Mouse (Mus musculus): ENCODE data around the gene Hspa1b. TPM values are rescaled to one million over a fixed set of nuclear protein-coding genes. Genes with fewer than 3 reads are reported as not detected.

Hspa1b gene
- total and polyA plus RNA-seq, 2 experiments from 2014 or later, result 0.25 to 21.6 TPM

DNA sequence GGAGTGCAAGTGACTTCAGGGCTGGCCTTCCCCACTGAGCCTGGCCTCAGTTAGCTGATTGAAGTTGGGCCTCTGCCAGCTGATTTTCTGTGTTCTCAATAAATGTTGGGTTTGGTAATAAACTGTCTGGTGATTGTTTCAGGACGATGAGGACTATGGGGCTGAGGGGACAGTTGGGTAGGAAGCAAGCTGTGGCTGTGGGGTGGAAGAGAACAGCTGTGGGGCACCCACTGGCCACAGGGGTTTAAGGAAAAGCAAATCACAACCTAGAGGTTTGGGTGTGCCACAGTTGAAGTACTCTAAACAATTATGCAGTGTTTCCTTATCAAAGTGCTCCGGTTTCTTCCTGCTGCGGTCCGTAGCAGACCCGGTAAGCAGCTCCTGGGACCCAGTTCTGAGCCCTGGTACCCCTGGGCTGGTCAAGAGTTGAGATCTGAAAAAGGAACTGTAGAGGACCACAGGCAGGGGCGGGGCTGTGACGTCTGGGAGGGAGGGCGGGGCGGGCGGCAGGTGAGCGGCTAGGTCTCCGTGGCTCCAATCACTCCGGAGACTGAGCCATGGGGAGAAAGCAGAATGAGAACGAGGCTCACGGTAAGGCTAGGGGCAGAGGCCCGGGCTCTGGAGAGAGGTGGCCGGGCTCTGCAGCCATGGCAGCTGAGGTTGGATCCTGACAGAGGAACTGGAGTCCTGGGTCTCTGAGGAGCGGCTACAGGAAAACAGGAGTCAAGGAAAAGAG is 44.9 kb downstream of the Hspa1b start, which contains the start of gene Slc44a4:
Slc44a4 (plus strand) TSS at position 537 of the 736 bp plus-strand sequence.
- no peaks in the 10 kb centered on the region for H3K4me1 ChIP-seq (ENCODE audit: control insufficient read depth, insufficient read depth)
- TF ChIP-seq EP300 (IDR thresholded peaks at IDR 0.05; ENCODE audit: low read depth), result no peak
- no peak for TF ChIP-seq CTCF (IDR thresholded peaks at IDR 0.05; ENCODE audit: low read depth)
- no peak within 1 kb of the TSS for H3K27ac ChIP-seq (ENCODE audit: low read depth)
- peaks cover 51% of the 10 kb centered on the region for H3K36me3 ChIP-seq (replicated peaks; ENCODE audit: control insufficient read depth, insufficient read depth, low read length)
- no peak within 1 kb of the TSS for H3K4me3 ChIP-seq (ENCODE audit: low read depth, low read length)
- H3K4me2 ChIP-seq (ENCODE audit: low read depth, low read length), result no peak within 1 kb of the TSS
- 0 out of 2 replicates have a peak within 1 kb of the TSS, but pooled peaks have one; percentile 26 for H3K9ac ChIP-seq (replicated peaks; ENCODE audit: low read depth, low read length)
- WGBS, result 46% methylated on average over 18 of the region's 18 CpGs
- no peaks in the 10 kb centered on the region for H3K9me3 ChIP-seq (replicated peaks; ENCODE audit: control insufficient read depth, low read length)
- DNase-seq (ENCODE audit: low spot score) (no peak), ATAC-seq (ENCODE audit: insufficient read depth, low read depth) (no peak)
- no peaks in the 10 kb centered on the region for H3K27me3 ChIP-seq (ENCODE audit: control insufficient read depth, insufficient read depth, low read length)

DNA sequence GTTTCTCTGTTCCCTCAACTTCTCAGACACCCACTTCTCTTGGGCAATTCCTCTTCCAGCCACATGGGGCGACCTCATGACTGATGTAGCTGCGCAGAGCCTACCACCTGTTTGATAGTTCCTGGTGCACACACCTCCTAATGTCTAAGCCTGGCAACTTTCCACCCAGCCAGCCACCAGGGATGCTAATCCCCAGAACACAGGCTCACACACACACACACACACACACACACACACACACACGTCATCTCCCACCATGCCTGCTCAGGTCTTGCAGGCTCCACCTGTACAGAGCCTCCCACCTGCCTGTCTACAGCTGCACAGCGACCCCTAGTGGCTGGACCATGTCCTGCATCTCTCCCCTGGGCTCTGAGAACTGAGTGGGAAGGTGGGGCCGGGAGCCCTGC is 47.1 kb downstream of the Hspa1b start:
- no peaks in the 10 kb centered on the region for H3K9me3 ChIP-seq (replicated peaks; ENCODE audit: control insufficient read depth, low read length)
- DNase-seq (ENCODE audit: low spot score) (peak; percentile 43), ATAC-seq (ENCODE audit: insufficient read depth, low read depth) (peak; percentile 73)
- H3K27me3 ChIP-seq (ENCODE audit: control insufficient read depth, insufficient read depth, low read length), result no peaks in the 10 kb centered on the region
- no peak overlapping the region for H3K4me3 ChIP-seq (ENCODE audit: low read depth, low read length)
- no peaks in the 10 kb centered on the region for H3K4me1 ChIP-seq (ENCODE audit: control insufficient read depth, insufficient read depth)
- 51% methylated on average over 5 of the region's 5 CpGs for WGBS
- H3K36me3 ChIP-seq (replicated peaks; ENCODE audit: control insufficient read depth, insufficient read depth, low read length), result peaks cover 72% of the 10 kb centered on the region
- H3K27ac ChIP-seq (ENCODE audit: low read depth), result no peak overlapping the region
- peak; percentile 89 for TF ChIP-seq CTCF (IDR thresholded peaks at IDR 0.05; ENCODE audit: low read depth)
- no peak for TF ChIP-seq EP300 (IDR thresholded peaks at IDR 0.05; ENCODE audit: low read depth)
- no peak overlapping the region for H3K4me2 ChIP-seq (ENCODE audit: low read depth, low read length)
- no peak overlapping the region for H3K9ac ChIP-seq (replicated peaks; ENCODE audit: low read depth, low read length)

DNA sequence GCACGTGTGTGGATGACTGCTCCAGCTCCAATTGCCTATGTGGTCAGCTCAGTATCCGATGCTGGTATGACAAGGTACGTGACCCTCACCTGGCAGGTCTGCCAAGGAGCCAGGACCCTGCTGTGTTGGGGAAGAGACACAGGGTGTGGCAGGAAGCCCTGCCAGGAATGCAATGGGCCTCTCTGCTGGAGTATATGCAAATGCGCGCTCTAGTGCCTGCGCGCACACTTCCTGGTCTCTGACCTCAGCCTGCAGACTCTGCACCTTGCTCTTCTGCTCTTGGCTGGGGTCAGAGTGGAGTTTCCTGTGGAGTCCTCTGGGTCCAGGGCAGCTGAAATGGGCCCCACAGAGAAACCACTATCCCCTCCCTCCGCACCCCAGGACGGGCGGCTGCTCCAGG is 48.1 kb downstream of the Hspa1b start:
- WGBS, result 79% methylated on average over 10 of the region's 10 CpGs
- Histone ChIP-seq H3K9ac (replicated peaks; ENCODE audit: low read depth, low read length) (no peak overlapping the region), H3K4me3 (ENCODE audit: low read depth, low read length) (no peak overlapping the region), H3K36me3 (replicated peaks; ENCODE audit: control insufficient read depth, insufficient read depth, low read length) (peaks cover 82% of the 10 kb centered on the region), H3K27me3 (ENCODE audit: control insufficient read depth, insufficient read depth, low read length) (no peaks in the 10 kb centered on the region), H3K4me2 (ENCODE audit: low read depth, low read length) (no peak overlapping the region), H3K27ac (ENCODE audit: low read depth) (no peak overlapping the region), H3K9me3 (replicated peaks; ENCODE audit: control insufficient read depth, low read length) (no peaks in the 10 kb centered on the region), H3K4me1 (ENCODE audit: control insufficient read depth, insufficient read depth) (no peaks in the 10 kb centered on the region)
- TF ChIP-seq CTCF (IDR thresholded peaks at IDR 0.05; ENCODE audit: low read depth) (no peak), EP300 (IDR thresholded peaks at IDR 0.05; ENCODE audit: low read depth) (no peak)
- ATAC-seq (ENCODE audit: insufficient read depth, low read depth), result no peak
- no peak for DNase-seq (ENCODE audit: low spot score)

Other genes starting within 250 kb of the Hspa1b start
Only the 30 nearest of the 42 such genes appear.
- not detected in 2 replicates for gene Cyp21a1, start 154.7 kb downstream of the Hspa1b start, total RNA-seq (2014; rRNA removed; ENCODE audit: low replicate concordance)
- gene Cyp21a1, start 154.7 kb downstream of the Hspa1b start, polyA plus RNA-seq (2015; fragmentation: Nextera tagmentation; extraction: Ambion mirVana), result not detected in 2 replicates
- gene Stk19, start 122.3 kb downstream of the Hspa1b start, total RNA-seq (2014; rRNA removed; ENCODE audit: low replicate concordance), result 2.6 and 9.2 TPM in 2 replicates
- 20.5 and 20.7 TPM in 2 replicates for gene Stk19, start 122.3 kb downstream of the Hspa1b start, polyA plus RNA-seq (2015; fragmentation: Nextera tagmentation; extraction: Ambion mirVana)
- gene Dxo, start 122.2 kb downstream of the Hspa1b start, total RNA-seq (2014; rRNA removed; ENCODE audit: low replicate concordance), result 19.2 and 22.3 TPM in 2 replicates
- 23.0 and 24.3 TPM in 2 replicates for gene Dxo, start 122.2 kb downstream of the Hspa1b start, polyA plus RNA-seq (2015; fragmentation: Nextera tagmentation; extraction: Ambion mirVana)
- gene Skiv2l, start 109.0 kb downstream of the Hspa1b start, total RNA-seq (2014; rRNA removed; ENCODE audit: low replicate concordance), result 40.3 and 62.1 TPM in 2 replicates
- gene Skiv2l, start 109.0 kb downstream of the Hspa1b start, polyA plus RNA-seq (2015; fragmentation: Nextera tagmentation; extraction: Ambion mirVana), result 15.9 and 18.7 TPM in 2 replicates
- gene Nelfe, start 108.8 kb downstream of the Hspa1b start, total RNA-seq (2014; rRNA removed; ENCODE audit: low replicate concordance), result 22.9 and 39.8 TPM in 2 replicates
- gene Nelfe, start 108.8 kb downstream of the Hspa1b start, polyA plus RNA-seq (2015; fragmentation: Nextera tagmentation; extraction: Ambion mirVana), result 36.3 and 39.9 TPM in 2 replicates
- gene Cfb, start 96.7 kb downstream of the Hspa1b start, total RNA-seq (2014; rRNA removed; ENCODE audit: low replicate concordance), result 1.1 and 2.9 TPM in 2 replicates
- 1.3 and 2.1 TPM in 2 replicates for gene Cfb, start 96.7 kb downstream of the Hspa1b start, polyA plus RNA-seq (2015; fragmentation: Nextera tagmentation; extraction: Ambion mirVana)
- gene Zbtb12, start 79.8 kb downstream of the Hspa1b start, total RNA-seq (2014; rRNA removed; ENCODE audit: low replicate concordance), result 6.1 and 7.6 TPM in 2 replicates
- 0.63 and 0.93 TPM in 2 replicates for gene Zbtb12, start 79.8 kb downstream of the Hspa1b start, polyA plus RNA-seq (2015; fragmentation: Nextera tagmentation; extraction: Ambion mirVana)
- gene Gm20547, start 77.2 kb downstream of the Hspa1b start, total RNA-seq (2014; rRNA removed; ENCODE audit: low replicate concordance), result not detected in 2 replicates
- gene Gm20547, start 77.2 kb downstream of the Hspa1b start, polyA plus RNA-seq (2015; fragmentation: Nextera tagmentation; extraction: Ambion mirVana), result not detected in 2 replicates
- gene C2, start 61.0 kb downstream of the Hspa1b start, total RNA-seq (2014; rRNA removed; ENCODE audit: low replicate concordance), result 4.5 and 7.1 TPM in 2 replicates
- 2.9 and 3.3 TPM in 2 replicates for gene C2, start 61.0 kb downstream of the Hspa1b start, polyA plus RNA-seq (2015; fragmentation: Nextera tagmentation; extraction: Ambion mirVana)
- 80.3 and 95.8 TPM in 2 replicates for gene Ehmt2, start 60.8 kb downstream of the Hspa1b start, total RNA-seq (2014; rRNA removed; ENCODE audit: low replicate concordance)
- gene Ehmt2, start 60.8 kb downstream of the Hspa1b start, polyA plus RNA-seq (2015; fragmentation: Nextera tagmentation; extraction: Ambion mirVana), result 17.5 and 17.6 TPM in 2 replicates
- not detected in 2 replicates for gene Slc44a4, start 44.8 kb downstream of the Hspa1b start, total RNA-seq (2014; rRNA removed; ENCODE audit: low replicate concordance)
- gene Slc44a4, start 44.8 kb downstream of the Hspa1b start, polyA plus RNA-seq (2015; fragmentation: Nextera tagmentation; extraction: Ambion mirVana), result 0.29 TPM in 1 of 2 replicates, not detected in the other
- gene Neu1, start 28.0 kb downstream of the Hspa1b start, total RNA-seq (2014; rRNA removed; ENCODE audit: low replicate concordance), result 30.1 and 79.2 TPM in 2 replicates
- gene Neu1, start 28.0 kb downstream of the Hspa1b start, polyA plus RNA-seq (2015; fragmentation: Nextera tagmentation; extraction: Ambion mirVana), result 18.6 and 19.5 TPM in 2 replicates
- gene Gm20481, start 10.7 kb upstream of the Hspa1b start, total RNA-seq (2014; rRNA removed; ENCODE audit: low replicate concordance), result not detected in 2 replicates
- not detected in 2 replicates for gene Gm20481, start 10.7 kb upstream of the Hspa1b start, polyA plus RNA-seq (2015; fragmentation: Nextera tagmentation; extraction: Ambion mirVana)
- 8.2 and 10.2 TPM in 2 replicates for gene Hspa1a, start 12.9 kb upstream of the Hspa1b start, total RNA-seq (2014; rRNA removed; ENCODE audit: low replicate concordance)
- gene Hspa1a, start 12.9 kb upstream of the Hspa1b start, polyA plus RNA-seq (2015; fragmentation: Nextera tagmentation; extraction: Ambion mirVana), result 2.5 and 2.8 TPM in 2 replicates
- 3.3 and 5.1 TPM in 2 replicates for gene Hspa1l, start 13.5 kb upstream of the Hspa1b start, total RNA-seq (2014; rRNA removed; ENCODE audit: low replicate concordance)
- 1.6 and 1.8 TPM in 2 replicates for gene Hspa1l, start 13.5 kb upstream of the Hspa1b start, polyA plus RNA-seq (2015; fragmentation: Nextera tagmentation; extraction: Ambion mirVana)
- gene Lsm2, start 22.6 kb upstream of the Hspa1b start, total RNA-seq (2014; rRNA removed; ENCODE audit: low replicate concordance), result 23.1 and 43.3 TPM in 2 replicates
- 63.5 and 64.2 TPM in 2 replicates for gene Lsm2, start 22.6 kb upstream of the Hspa1b start, polyA plus RNA-seq (2015; fragmentation: Nextera tagmentation; extraction: Ambion mirVana)
- 61.5 and 92.0 TPM in 2 replicates for gene Vars, start 41.7 kb upstream of the Hspa1b start, total RNA-seq (2014; rRNA removed; ENCODE audit: low replicate concordance)
- gene Vars, start 41.7 kb upstream of the Hspa1b start, polyA plus RNA-seq (2015; fragmentation: Nextera tagmentation; extraction: Ambion mirVana), result 20.4 and 21.7 TPM in 2 replicates
- gene Vwa7, start 57.3 kb upstream of the Hspa1b start, total RNA-seq (2014; rRNA removed; ENCODE audit: low replicate concordance), result 0.77 and 0.92 TPM in 2 replicates
- gene Vwa7, start 57.3 kb upstream of the Hspa1b start, polyA plus RNA-seq (2015; fragmentation: Nextera tagmentation; extraction: Ambion mirVana), result 0.43 and 0.63 TPM in 2 replicates
- 2.1 and 9.6 TPM in 2 replicates for gene Sapcd1, start 68.8 kb upstream of the Hspa1b start, total RNA-seq (2014; rRNA removed; ENCODE audit: low replicate concordance)
- 0.77 and 1.2 TPM in 2 replicates for gene Sapcd1, start 68.8 kb upstream of the Hspa1b start, polyA plus RNA-seq (2015; fragmentation: Nextera tagmentation; extraction: Ambion mirVana)
- 1.2 and 5.0 TPM in 2 replicates for gene Msh5, start 87.5 kb upstream of the Hspa1b start, total RNA-seq (2014; rRNA removed; ENCODE audit: low replicate concordance)
- 1.4 and 1.7 TPM in 2 replicates for gene Msh5, start 87.5 kb upstream of the Hspa1b start, polyA plus RNA-seq (2015; fragmentation: Nextera tagmentation; extraction: Ambion mirVana)
- gene Clic1, start 90.7 kb upstream of the Hspa1b start, total RNA-seq (2014; rRNA removed; ENCODE audit: low replicate concordance), result 194 and 223 TPM in 2 replicates
- 203 and 205 TPM in 2 replicates for gene Clic1, start 90.7 kb upstream of the Hspa1b start, polyA plus RNA-seq (2015; fragmentation: Nextera tagmentation; extraction: Ambion mirVana)
- gene Ddah2, start 99.8 kb upstream of the Hspa1b start, total RNA-seq (2014; rRNA removed; ENCODE audit: low replicate concordance), result 97.1 and 114 TPM in 2 replicates
- 128 and 130 TPM in 2 replicates for gene Ddah2, start 99.8 kb upstream of the Hspa1b start, polyA plus RNA-seq (2015; fragmentation: Nextera tagmentation; extraction: Ambion mirVana)
- not detected in 2 replicates for gene Ly6g6c, start 106.2 kb upstream of the Hspa1b start, total RNA-seq (2014; rRNA removed; ENCODE audit: low replicate concordance)
- not detected in 2 replicates for gene Ly6g6c, start 106.2 kb upstream of the Hspa1b start, polyA plus RNA-seq (2015; fragmentation: Nextera tagmentation; extraction: Ambion mirVana)
- gene Mpig6b, start 106.9 kb upstream of the Hspa1b start, total RNA-seq (2014; rRNA removed; ENCODE audit: low replicate concordance), result 0.15 TPM in 1 of 2 replicates, not detected in the other
- 0.15 and 0.16 TPM in 2 replicates for gene Mpig6b, start 106.9 kb upstream of the Hspa1b start, polyA plus RNA-seq (2015; fragmentation: Nextera tagmentation; extraction: Ambion mirVana)
- 1.6 TPM in 1 of 2 replicates, not detected in the other for gene Ly6g6e, start 117.7 kb upstream of the Hspa1b start, total RNA-seq (2014; rRNA removed; ENCODE audit: low replicate concordance)
- gene Ly6g6e, start 117.7 kb upstream of the Hspa1b start, polyA plus RNA-seq (2015; fragmentation: Nextera tagmentation; extraction: Ambion mirVana), result 0.22 and 0.32 TPM in 2 replicates
- gene Ly6g6d, start 118.8 kb upstream of the Hspa1b start, total RNA-seq (2014; rRNA removed; ENCODE audit: low replicate concordance), result 3.8 TPM in 1 of 2 replicates, not detected in the other
- gene Ly6g6d, start 118.8 kb upstream of the Hspa1b start, polyA plus RNA-seq (2015; fragmentation: Nextera tagmentation; extraction: Ambion mirVana), result 3.0 and 3.3 TPM in 2 replicates
- gene Ly6g6f, start 126.4 kb upstream of the Hspa1b start, total RNA-seq (2014; rRNA removed; ENCODE audit: low replicate concordance), result not detected in 2 replicates
- gene Ly6g6f, start 126.4 kb upstream of the Hspa1b start, polyA plus RNA-seq (2015; fragmentation: Nextera tagmentation; extraction: Ambion mirVana), result 0.10 TPM in 1 of 2 replicates, not detected in the other
- 74.3 and 131 TPM in 2 replicates for gene Abhd16a, start 130.0 kb upstream of the Hspa1b start, total RNA-seq (2014; rRNA removed; ENCODE audit: low replicate concordance)
- gene Abhd16a, start 130.0 kb upstream of the Hspa1b start, polyA plus RNA-seq (2015; fragmentation: Nextera tagmentation; extraction: Ambion mirVana), result 73.2 and 74.1 TPM in 2 replicates
- not detected in 2 replicates for gene Ly6g5c, start 149.0 kb upstream of the Hspa1b start, total RNA-seq (2014; rRNA removed; ENCODE audit: low replicate concordance)
- 0.25 and 0.26 TPM in 2 replicates for gene Ly6g5c, start 149.0 kb upstream of the Hspa1b start, polyA plus RNA-seq (2015; fragmentation: Nextera tagmentation; extraction: Ambion mirVana)
- gene Ly6g5b, start 156.2 kb upstream of the Hspa1b start, total RNA-seq (2014; rRNA removed; ENCODE audit: low replicate concordance), result 0.97 TPM in 1 of 2 replicates, not detected in the other
- gene Ly6g5b, start 156.2 kb upstream of the Hspa1b start, polyA plus RNA-seq (2015; fragmentation: Nextera tagmentation; extraction: Ambion mirVana), result 0.30 TPM in 1 of 2 replicates, not detected in the other